Mouse (Mus musculus): Measurements from ENCODE around the gene Depp1. TPM values are rescaled to one million over a fixed set of nuclear protein-coding genes. Genes with fewer than 3 reads are reported as not detected.

Gene Depp1
- polyA plus RNA-seq, 1 experiment = 39.6 TPM

DNA sequence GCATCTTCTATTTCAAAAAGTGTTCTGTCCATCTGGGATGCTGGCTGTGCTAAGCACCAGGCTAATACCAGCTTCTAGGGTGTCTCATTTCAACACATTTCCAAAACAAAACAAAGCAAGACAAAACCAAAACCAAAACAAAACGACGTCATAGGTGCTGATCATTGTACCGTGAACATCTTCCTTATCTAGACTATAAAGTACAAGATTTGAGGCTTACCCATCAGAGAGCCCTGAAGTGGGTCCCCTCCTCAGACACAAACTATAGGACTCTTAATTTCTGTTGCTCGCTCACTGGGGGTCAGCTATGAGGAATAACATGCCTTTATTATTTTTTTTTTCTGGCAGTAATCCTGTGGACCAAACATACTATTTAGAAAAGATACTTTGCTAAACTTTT is 43.2 kb downstream of the Depp1 start:
- Histone ChIP-seq H3K4me1 (ENCODE audit: control insufficient read depth, insufficient read depth, insufficient read length, low read length) (no peaks in the 10 kb centered on the region), H3K4me3 (ENCODE audit: insufficient read depth, low read depth, low read length) (no peak overlapping the region), H3K27ac (replicated peaks; ENCODE audit: low read depth, low read length) (no peak overlapping the region)

DNA sequence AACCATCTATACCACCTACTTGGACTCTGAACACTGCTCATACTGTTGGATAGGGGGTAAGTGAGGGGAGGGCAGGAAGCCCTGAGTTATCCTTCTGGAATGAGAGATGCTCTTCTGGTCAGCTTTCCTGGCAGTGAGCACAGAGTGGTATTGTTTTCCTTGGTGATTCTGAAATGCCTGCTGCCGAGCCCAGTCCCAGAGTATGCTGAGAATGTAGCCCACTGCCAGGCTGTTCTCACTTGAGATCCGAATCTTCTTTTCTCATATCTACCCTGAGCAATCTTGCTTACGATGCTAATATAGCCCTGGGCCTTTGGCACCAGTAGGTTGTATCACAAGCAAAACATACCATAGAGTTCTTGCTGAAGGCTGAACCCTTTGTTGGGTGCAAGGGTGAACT is 43.9 kb downstream of the Depp1 start:
- H3K27ac ChIP-seq (replicated peaks; ENCODE audit: low read depth, low read length) = no peak overlapping the region
- H3K4me3 ChIP-seq (ENCODE audit: insufficient read depth, low read depth, low read length) = no peak overlapping the region
- no peaks in the 10 kb centered on the region for H3K4me1 ChIP-seq (ENCODE audit: control insufficient read depth, insufficient read depth, insufficient read length, low read length)

DNA sequence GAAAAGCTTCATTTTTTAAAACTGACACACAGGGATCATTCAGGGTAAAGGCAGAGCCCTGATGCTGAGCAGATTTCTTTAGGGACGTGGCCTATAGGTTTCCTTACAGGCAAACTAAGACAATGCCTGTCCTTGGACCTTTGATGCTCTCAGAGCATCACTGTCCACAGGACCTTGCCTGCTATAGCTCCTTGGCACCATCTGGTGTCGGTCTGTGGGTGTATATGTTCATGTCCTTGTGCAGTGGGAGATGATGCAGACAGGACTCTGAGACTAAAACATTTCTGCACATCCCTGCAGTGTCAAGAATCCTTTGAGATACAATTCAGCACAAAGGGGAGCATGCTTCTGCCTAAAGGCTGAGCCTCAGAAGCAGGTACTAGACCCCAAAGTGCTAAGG is 47.0 kb downstream of the Depp1 start:
- H3K4me3 ChIP-seq (ENCODE audit: insufficient read depth, low read depth, low read length) = no peak overlapping the region
- H3K27ac ChIP-seq (replicated peaks; ENCODE audit: low read depth, low read length) = no peak overlapping the region
- H3K4me1 ChIP-seq (ENCODE audit: control insufficient read depth, insufficient read depth, insufficient read length, low read length) = no peaks in the 10 kb centered on the region

DNA sequence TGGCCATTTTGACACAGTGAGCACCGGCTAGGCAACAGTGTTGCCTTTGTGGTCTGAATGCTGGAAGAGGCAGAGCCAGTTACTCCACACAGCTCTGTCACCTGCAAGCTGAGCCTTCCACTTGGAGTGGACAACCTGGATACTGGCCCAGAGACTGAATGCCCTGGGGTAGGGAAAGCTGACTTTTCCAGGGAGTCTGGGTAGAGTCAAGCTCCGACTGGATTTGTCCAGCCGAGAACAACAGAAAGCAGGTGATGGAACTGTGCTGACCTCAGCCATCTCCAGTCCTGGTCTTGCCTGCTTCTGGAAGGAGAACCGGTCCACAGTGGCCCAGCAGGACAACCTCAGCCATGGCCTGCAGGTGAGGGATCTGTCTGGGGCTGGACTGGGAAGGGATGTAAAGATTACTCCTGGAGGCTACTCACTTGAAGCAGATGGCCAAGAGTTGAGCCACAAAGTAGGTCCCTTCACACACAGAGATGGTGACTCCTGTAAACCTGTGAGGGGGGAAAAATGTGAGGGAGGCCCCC is 47.6 kb downstream of the Depp1 start:
- H3K4me1 ChIP-seq (ENCODE audit: control insufficient read depth, insufficient read depth, insufficient read length, low read length) = no peaks in the 10 kb centered on the region
- H3K27ac ChIP-seq (replicated peaks; ENCODE audit: low read depth, low read length) = no peak overlapping the region
- H3K4me3 ChIP-seq (ENCODE audit: insufficient read depth, low read depth, low read length) = no peak overlapping the region

DNA sequence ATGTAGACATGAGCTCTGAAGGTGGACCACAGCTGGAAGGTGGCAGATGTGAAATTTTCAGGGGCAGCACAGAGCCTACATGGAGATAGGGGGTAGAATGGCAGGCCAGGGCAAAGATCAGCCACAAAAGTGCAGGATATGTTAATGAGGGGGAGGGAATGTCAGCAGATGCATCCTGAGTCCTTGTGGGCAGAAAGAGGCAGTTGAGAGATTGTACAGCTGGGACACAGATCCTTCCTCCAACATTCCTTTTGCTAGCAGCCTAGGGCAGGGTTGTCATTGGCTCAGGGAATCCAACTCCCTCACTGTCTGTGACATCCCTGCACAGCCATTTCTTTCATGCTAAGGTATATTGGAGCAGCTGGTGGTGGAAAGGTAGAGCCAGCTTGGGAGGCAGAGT is 50.4 kb downstream of the Depp1 start:
- no peak overlapping the region for H3K27ac ChIP-seq (replicated peaks; ENCODE audit: low read depth, low read length)
- no peaks in the 10 kb centered on the region for H3K4me1 ChIP-seq (ENCODE audit: control insufficient read depth, insufficient read depth, insufficient read length, low read length)
- H3K4me3 ChIP-seq (ENCODE audit: insufficient read depth, low read depth, low read length) = no peak overlapping the region

Other genes starting within 250 kb of the Depp1 start
- 1.3 and 2.8 TPM in 2 replicates for gene Alox5, start 189.4 kb upstream of the Depp1 start, polyA plus RNA-seq (2012; ENCODE audit: insufficient read depth, insufficient read length, missing spikeins)
- gene Olfr211, start 161.5 kb upstream of the Depp1 start, polyA plus RNA-seq (2012; ENCODE audit: insufficient read depth, insufficient read length, missing spikeins) = not detected in 2 replicates
- gene Olfr212, start 144.1 kb upstream of the Depp1 start, polyA plus RNA-seq (2012; ENCODE audit: insufficient read depth, insufficient read length, missing spikeins) = not detected in 2 replicates
- not detected in 2 replicates for gene Olfr213, start 112.2 kb upstream of the Depp1 start, polyA plus RNA-seq (2012; ENCODE audit: insufficient read depth, insufficient read length, missing spikeins)
- gene Gm5580, start 99.5 kb upstream of the Depp1 start, polyA plus RNA-seq (2012; ENCODE audit: insufficient read depth, insufficient read length, missing spikeins) = not detected in 2 replicates
- gene Olfr214, start 96.4 kb upstream of the Depp1 start, polyA plus RNA-seq (2012; ENCODE audit: insufficient read depth, insufficient read length, missing spikeins) = not detected in 2 replicates
- not detected in 2 replicates for gene Olfr215, start 66.4 kb upstream of the Depp1 start, polyA plus RNA-seq (2012; ENCODE audit: insufficient read depth, insufficient read length, missing spikeins)
- gene Zfp422, start 21.6 kb upstream of the Depp1 start, polyA plus RNA-seq (2012; ENCODE audit: insufficient read depth, insufficient read length, missing spikeins) = 10.3 and 10.9 TPM in 2 replicates
- gene Rassf4, start 23.3 kb downstream of the Depp1 start, polyA plus RNA-seq (2012; ENCODE audit: insufficient read depth, insufficient read length, missing spikeins) = 3.6 and 4.2 TPM in 2 replicates
- gene Tmem72, start 66.3 kb downstream of the Depp1 start, polyA plus RNA-seq (2012; ENCODE audit: insufficient read depth, insufficient read length, missing spikeins) = not detected in 2 replicates

All from brown adipose tissue, adult 24 weeks (tissue).